Mouse (Mus musculus): ENCODE measurements around the gene Astn2. TPM values are rescaled to one million over a fixed set of nuclear protein-coding genes. Genes with fewer than 3 reads are reported as not detected.

The Astn2 gene
- polyA plus RNA-seq, 1 experiment = 0.65 TPM

- H3K27me3 ChIP-seq (ENCODE audit: control insufficient read depth, insufficient read depth, low read length) = no peaks in the 10 kb centered on the region
- DNase-seq = no peak
- WGBS = 83% methylated on average over 5 of the region's 5 CpGs
- no peak overlapping the region for H3K27ac ChIP-seq (ENCODE audit: control insufficient read depth, insufficient read depth, low read length)
- TF ChIP-seq POLR2A (IDR thresholded peaks at IDR 0.05; ENCODE audit: control insufficient read depth, extremely low read depth, insufficient read depth, low read length, poor library complexity) (no peak), CTCF (IDR thresholded peaks at IDR 0.05; ENCODE audit: borderline replicate concordance, control insufficient read depth, extremely low read depth, insufficient read depth, low read length, poor library complexity) (no peak)
- no peaks in the 10 kb centered on the region for H3K4me1 ChIP-seq (replicated peaks; ENCODE audit: control insufficient read depth, insufficient read depth, low read length)
- H3K36me3 ChIP-seq (ENCODE audit: control insufficient read depth, insufficient read depth, low read length) = no peaks in the 10 kb centered on the region
- H3K4me3 ChIP-seq (ENCODE audit: control insufficient read depth, insufficient read depth, low read length) = no peak overlapping the region
Measured at GRCm38 (mm10) chr4:65888332-65888993, 515.9 kb downstream of the Astn2 start.

- TF ChIP-seq POLR2A (IDR thresholded peaks at IDR 0.05; ENCODE audit: control insufficient read depth, extremely low read depth, insufficient read depth, low read length, poor library complexity) = no peak
- no peak for TF ChIP-seq CTCF (IDR thresholded peaks at IDR 0.05; ENCODE audit: borderline replicate concordance, control insufficient read depth, extremely low read depth, insufficient read depth, low read length, poor library complexity)
- Histone ChIP-seq H3K36me3 (ENCODE audit: control insufficient read depth, insufficient read depth, low read length) (no peaks in the 10 kb centered on the region), H3K4me1 (replicated peaks; ENCODE audit: control insufficient read depth, insufficient read depth, low read length) (no peaks in the 10 kb centered on the region), H3K27me3 (ENCODE audit: control insufficient read depth, insufficient read depth, low read length) (no peaks in the 10 kb centered on the region), H3K4me3 (ENCODE audit: control insufficient read depth, insufficient read depth, low read length) (no peak overlapping the region), H3K27ac (ENCODE audit: control insufficient read depth, insufficient read depth, low read length) (no peak overlapping the region)
- 35% methylated on average over 1 of the region's 1 CpGs for WGBS
- DNase-seq = no peak
Measured at GRCm38 (mm10) chr4:65886862-65887261, 517.5 kb downstream of the Astn2 start.

GRCm38 (mm10) chr4:65885921-65886320, 518.5 kb downstream of the Astn2 start:
- H3K4me1 ChIP-seq (replicated peaks; ENCODE audit: control insufficient read depth, insufficient read depth, low read length) = no peaks in the 10 kb centered on the region
- no peaks in the 10 kb centered on the region for H3K27me3 ChIP-seq (ENCODE audit: control insufficient read depth, insufficient read depth, low read length)
- H3K27ac ChIP-seq (ENCODE audit: control insufficient read depth, insufficient read depth, low read length) = no peak overlapping the region
- WGBS = 75% methylated on average over 3 of the region's 3 CpGs
- TF ChIP-seq POLR2A (IDR thresholded peaks at IDR 0.05; ENCODE audit: control insufficient read depth, extremely low read depth, insufficient read depth, low read length, poor library complexity) (no peak), CTCF (IDR thresholded peaks at IDR 0.05; ENCODE audit: borderline replicate concordance, control insufficient read depth, extremely low read depth, insufficient read depth, low read length, poor library complexity) (no peak)
- no peak for DNase-seq
- no peak overlapping the region for H3K4me3 ChIP-seq (ENCODE audit: control insufficient read depth, insufficient read depth, low read length)
- no peaks in the 10 kb centered on the region for H3K36me3 ChIP-seq (ENCODE audit: control insufficient read depth, insufficient read depth, low read length)

- Histone ChIP-seq H3K27ac (ENCODE audit: control insufficient read depth, insufficient read depth, low read length) (no peak overlapping the region), H3K4me3 (ENCODE audit: control insufficient read depth, insufficient read depth, low read length) (no peak overlapping the region), H3K4me1 (replicated peaks; ENCODE audit: control insufficient read depth, insufficient read depth, low read length) (no peaks in the 10 kb centered on the region), H3K27me3 (ENCODE audit: control insufficient read depth, insufficient read depth, low read length) (no peaks in the 10 kb centered on the region), H3K36me3 (ENCODE audit: control insufficient read depth, insufficient read depth, low read length) (no peaks in the 10 kb centered on the region)
- no peak for TF ChIP-seq POLR2A (IDR thresholded peaks at IDR 0.05; ENCODE audit: control insufficient read depth, extremely low read depth, insufficient read depth, low read length, poor library complexity)
- TF ChIP-seq CTCF (IDR thresholded peaks at IDR 0.05; ENCODE audit: borderline replicate concordance, control insufficient read depth, extremely low read depth, insufficient read depth, low read length, poor library complexity) = no peak
- 75% methylated on average over 2 of the region's 2 CpGs for WGBS
- no peak for DNase-seq
Measured at GRCm38 (mm10) chr4:65874236-65874781, 530.1 kb downstream of the Astn2 start.

- no peak for DNase-seq
- Histone ChIP-seq H3K27me3 (ENCODE audit: control insufficient read depth, insufficient read depth, low read length) (no peaks in the 10 kb centered on the region), H3K27ac (ENCODE audit: control insufficient read depth, insufficient read depth, low read length) (no peak overlapping the region), H3K36me3 (ENCODE audit: control insufficient read depth, insufficient read depth, low read length) (no peaks in the 10 kb centered on the region), H3K4me1 (replicated peaks; ENCODE audit: control insufficient read depth, insufficient read depth, low read length) (no peaks in the 10 kb centered on the region), H3K4me3 (ENCODE audit: control insufficient read depth, insufficient read depth, low read length) (no peak overlapping the region)
- TF ChIP-seq CTCF (IDR thresholded peaks at IDR 0.05; ENCODE audit: borderline replicate concordance, control insufficient read depth, extremely low read depth, insufficient read depth, low read length, poor library complexity) = no peak
- TF ChIP-seq POLR2A (IDR thresholded peaks at IDR 0.05; ENCODE audit: control insufficient read depth, extremely low read depth, insufficient read depth, low read length, poor library complexity) = no peak
Measured at GRCm38 (mm10) chr4:65864551-65864950, 539.9 kb downstream of the Astn2 start.

GRCm38 (mm10) chr4:65843191-65843590, 561.2 kb downstream of the Astn2 start:
- no peak overlapping the region for H3K4me3 ChIP-seq (ENCODE audit: control insufficient read depth, insufficient read depth, low read length)
- no peak overlapping the region for H3K27ac ChIP-seq (ENCODE audit: control insufficient read depth, insufficient read depth, low read length)
- WGBS = 88% methylated on average over 2 of the region's 2 CpGs
- no peak for TF ChIP-seq POLR2A (IDR thresholded peaks at IDR 0.05; ENCODE audit: control insufficient read depth, extremely low read depth, insufficient read depth, low read length, poor library complexity)
- H3K36me3 ChIP-seq (ENCODE audit: control insufficient read depth, insufficient read depth, low read length) = no peaks in the 10 kb centered on the region
- DNase-seq = no peak
- no peaks in the 10 kb centered on the region for H3K27me3 ChIP-seq (ENCODE audit: control insufficient read depth, insufficient read depth, low read length)
- H3K4me1 ChIP-seq (replicated peaks; ENCODE audit: control insufficient read depth, insufficient read depth, low read length) = no peaks in the 10 kb centered on the region
